Mouse (Mus musculus) cerebellum, adult 2 months (tissue): ENCODE results near the gene Rarg. TPM values are rescaled to one million over a fixed set of nuclear protein-coding genes. Genes with fewer than 3 reads are reported as not detected.

ENCODE experiments used
- DNase-seq, 2 experiments: peaks; one replicate each; pipeline ENCODE4 v3.0.0; 2021
- H3K27ac ChIP-seq: fragments of 200-500 bp; 2 replicates; pipeline ENCODE4 v1.5.1; 2012; ENCODE audit warnings: low read length, control low read depth, inconsistent platforms; ENCODE audit not compliant: insufficient read depth
- H3K27me3 ChIP-seq: fragments of 200-500 bp; 2 replicates; pipeline ENCODE4 v1.6.1; 2012; ENCODE audit warnings: inconsistent platforms, mild to moderate bottlenecking, low read length, moderate library complexity; ENCODE audit not compliant: control insufficient read depth, insufficient read depth
- H3K4me1 ChIP-seq: fragments of 200-500 bp; 2 replicates; pipeline ENCODE4 v1.6.1; 2011; ENCODE audit warnings: low read length; ENCODE audit not compliant: control insufficient read depth, insufficient read depth
- H3K4me3 ChIP-seq: fragments of 200-500 bp; replicated peaks from 2 replicates; pipeline ENCODE3; 2011; ENCODE audit warnings: mild to moderate bottlenecking, low read depth, low read length, control low read depth; ENCODE audit not compliant: insufficient read depth
- CTCF ChIP-seq: fragments of 200-500 bp; IDR thresholded peaks from 2 replicates; pipeline ENCODE4 v1.5.1; 2011; ENCODE audit warnings: low read depth, mild to moderate bottlenecking, control low read depth, low read length, moderate library complexity, borderline replicate concordance; ENCODE audit not compliant: insufficient read depth
- POLR2A ChIP-seq: fragments of 200-500 bp; IDR thresholded peaks from 2 replicates; pipeline ENCODE4 v1.6.1; 2011; ENCODE audit warnings: low read length, control low read depth, borderline replicate concordance; ENCODE audit not compliant: insufficient read depth
- WGBS: fragments of 180-500 bp; shearing (Covaris S2); methylation state at CpG from one replicate; pipeline ENCODE4 v1.1.7; 2018; 5-methylcytosine and 5-hydroxymethylcytosine counted together
- polyA plus RNA-seq: library from polyadenylated mRNA; depleted of rRNA; stranded (reverse); fragments of >200 nt; gene quantifications from 2 replicates; pipeline ENCODE4 v1.2.3, GENCODE M21; 2012

Rarg gene
- polyA plus RNA-seq, 1 experiment = 12.8 TPM

GRCm38 (mm10) chr15:102222386-102222785 is 34.9 kb downstream of the Rarg start:
- no peaks in the 10 kb centered on the region for H3K27me3 ChIP-seq
- 40% methylated on average over 10 of the region's 10 CpGs for WGBS
- no peak overlapping the region for H3K4me3 ChIP-seq
- no peak overlapping the region for H3K27ac ChIP-seq
- no peak for DNase-seq
- H3K4me1 ChIP-seq = peaks cover 2% of the 10 kb centered on the region
- no peak for TF ChIP-seq CTCF
- TF ChIP-seq POLR2A = no peak

GRCm38 (mm10) chr15:102217325-102217724 is 40.0 kb downstream of the Rarg start:
- WGBS = 66% methylated on average over 7 of the region's 7 CpGs
- no peaks in the 10 kb centered on the region for H3K4me1 ChIP-seq
- no peaks in the 10 kb centered on the region for H3K27me3 ChIP-seq
- TF ChIP-seq CTCF (no peak), POLR2A (no peak)
- H3K4me3 ChIP-seq = no peak overlapping the region
- no peak overlapping the region for H3K27ac ChIP-seq
- DNase-seq = no peak

- H3K4me1 ChIP-seq = no peaks in the 10 kb centered on the region
- 71% methylated on average over 16 of the region's 16 CpGs for whole genome bisulfite sequencing
- H3K27me3 ChIP-seq = no peaks in the 10 kb centered on the region
- no peak for DNase-seq
- no peak overlapping the region for H3K27ac ChIP-seq
- H3K4me3 ChIP-seq = no peak overlapping the region
- no peak for TF ChIP-seq CTCF
- no peak for TF ChIP-seq POLR2A
Observed at GRCm38 (mm10) chr15:102216459-102217228, 40.7 kb downstream of the Rarg start.

- H3K4me3 ChIP-seq = no peak overlapping the region
- WGBS = 70% methylated on average over 6 of the region's 6 CpGs
- H3K4me1 ChIP-seq = no peaks in the 10 kb centered on the region
- no peak overlapping the region for H3K27ac ChIP-seq
- no peaks in the 10 kb centered on the region for H3K27me3 ChIP-seq
- DNase-seq = no peak
- no peak for TF ChIP-seq POLR2A
- no peak for TF ChIP-seq CTCF
Observed at GRCm38 (mm10) chr15:102215624-102216023, 41.7 kb downstream of the Rarg start.

GRCm38 (mm10) chr15:102214132-102214531 is 43.2 kb downstream of the Rarg start:
- no peak overlapping the region for H3K27ac ChIP-seq
- no peak for TF ChIP-seq POLR2A
- no peaks in the 10 kb centered on the region for H3K27me3 ChIP-seq
- WGBS = 39% methylated on average over 2 of the region's 2 CpGs
- DNase-seq = no peak
- H3K4me3 ChIP-seq = no peak overlapping the region
- H3K4me1 ChIP-seq = peaks cover 3% of the 10 kb centered on the region; the same call in 1 of the 2 replicates

GRCm38 (mm10) chr15:102211895-102212294 is 45.4 kb downstream of the Rarg start:
- no peaks in the 10 kb centered on the region for H3K27me3 ChIP-seq
- no peak overlapping the region for H3K27ac ChIP-seq
- WGBS = 83% methylated on average over 6 of the region's 6 CpGs
- H3K4me3 ChIP-seq = no peak overlapping the region
- TF ChIP-seq CTCF = no peak
- TF ChIP-seq POLR2A = no peak
- H3K4me1 ChIP-seq = peaks cover 10% of the 10 kb centered on the region
- no peak for DNase-seq

GRCm38 (mm10) chr15:102210816-102211215 is 46.5 kb downstream of the Rarg start:
- peaks cover 13% of the 10 kb centered on the region for H3K4me1 ChIP-seq
- no peak for DNase-seq
- 74% methylated on average over 4 of the region's 4 CpGs for WGBS
- H3K27ac ChIP-seq = no peak overlapping the region
- no peaks in the 10 kb centered on the region for H3K27me3 ChIP-seq
- no peak for TF ChIP-seq POLR2A
- TF ChIP-seq CTCF = no peak
- no peak overlapping the region for H3K4me3 ChIP-seq

- TF ChIP-seq POLR2A (no peak), CTCF (no peak)
- Histone ChIP-seq H3K27me3 (no peaks in the 10 kb centered on the region), H3K4me3 (no peak overlapping the region), H3K27ac (no peak overlapping the region), H3K4me1 (peaks cover 19% of the 10 kb centered on the region)
- no peak for DNase-seq
- 88% methylated on average over 8 of the region's 8 CpGs for WGBS
Observed at GRCm38 (mm10) chr15:102209114-102209513, 48.2 kb downstream of the Rarg start.
